Mouse (Mus musculus) heart, adult 8-10 months (tissue): ENCODE measurements around the gene Rhoh. TPM values are rescaled to one million over a fixed set of nuclear protein-coding genes. Genes with fewer than 3 reads are reported as not detected.

Experiments
- DNase-seq: peaks from one replicate; pipeline ENCODE4 v3.0.0; 2022; ENCODE audit warnings: low spot score
- total RNA-seq, 4 experiments: library from RNA; stranded (reverse); gene quantifications; 2 replicates each; pipeline ENCODE4 v1.2.4; 2022

Gene Rhoh
- total RNA-seq, 4 experiments from 2014 or later: 0.28 to 0.47 (median 0.36) TPM

- DNase-seq: no peak
Observed at GRCm38 (mm10) chr5:65929162-65929561, 68.1 kb downstream of the Rhoh start.

GRCm38 (mm10) chr5:65930171-65930570 is 69.2 kb downstream of the Rhoh start:
- DNase-seq: no peak

GRCm38 (mm10) chr5:65933258-65933657 is 72.2 kb downstream of the Rhoh start:
- no peak for DNase-seq

GRCm38 (mm10) chr5:65933764-65934163 is 72.8 kb downstream of the Rhoh start:
- DNase-seq: no peak

- no peak for DNase-seq
Observed at GRCm38 (mm10) chr5:65934783-65935182, 73.8 kb downstream of the Rhoh start, which contains the start of gene Chrna9. Chrna9 (plus strand) TSS chr5:65934921.

- no peak for DNase-seq
Observed at GRCm38 (mm10) chr5:65937011-65937726, 76.2 kb downstream of the Rhoh start.

- peak; percentile 82 for DNase-seq
Observed at GRCm38 (mm10) chr5:65937998-65938715, 77.1 kb downstream of the Rhoh start.

GRCm38 (mm10) chr5:65941145-65941544 is 80.1 kb downstream of the Rhoh start:
- DNase-seq: no peak

Other genes starting within 250 kb of the Rhoh start
- gene Pds5a, start 162.9 kb upstream of the Rhoh start, total RNA-seq: 10 to 100 TPM; 53.1 to 64.7 (median 62.6) TPM
- gene N4bp2, start 97.7 kb upstream of the Rhoh start, total RNA-seq: 10 to 100 TPM in 3 of 4 experiments, 1 to 10 TPM in 1; 10.0 to 14.4 (median 10.6) TPM
- under 1 TPM in 1 of 4 experiments, not detected in 3; 0.55 TPM for gene Chrna9, start 73.7 kb downstream of the Rhoh start, total RNA-seq
- gene 9130230L23Rik, start 143.1 kb downstream of the Rhoh start, total RNA-seq: not detected